Mouse (Mus musculus) olfactory bulb, adult 2 months (tissue): Measurements from ENCODE around the gene Olfr160. TPM values are rescaled to one million over a fixed set of nuclear protein-coding genes. Genes with fewer than 3 reads are reported as not detected.

Experiments used
- H3K27ac ChIP-seq: fragments of 200-500 bp; 2 replicates; pipeline ENCODE4 v1.5.1; 2012; ENCODE audit warnings: low read depth, low read length; ENCODE audit not compliant: insufficient read depth
- H3K4me1 ChIP-seq: fragments of 200-500 bp; 2 replicates; pipeline ENCODE4 v1.6.1; 2012; ENCODE audit warnings: low read length; ENCODE audit not compliant: control insufficient read depth, insufficient read depth
- H3K4me3 ChIP-seq: fragments of 200-500 bp; 2 replicates; pipeline ENCODE4 v1.5.1; 2012; ENCODE audit warnings: mild to moderate bottlenecking, low read depth, low read length, moderate library complexity; ENCODE audit not compliant: insufficient read depth
- CTCF ChIP-seq: fragments of 200-500 bp; IDR thresholded peaks from 2 replicates; pipeline ENCODE4 v1.5.1; 2012; ENCODE audit warnings: low read depth, mild to moderate bottlenecking, low read length, moderate library complexity; ENCODE audit not compliant: insufficient read depth
- POLR2A ChIP-seq: fragments of 200-500 bp; IDR thresholded peaks from 2 replicates; pipeline ENCODE4 v1.6.1; 2012; ENCODE audit warnings: mild to moderate bottlenecking, low read depth, low read length, moderate library complexity; ENCODE audit not compliant: insufficient read depth
- WGBS: fragments of 180-500 bp; shearing (Covaris S2); methylation state at CpG from one replicate; pipeline ENCODE4 v1.1.7; 2018; 5-methylcytosine and 5-hydroxymethylcytosine counted together
- polyA plus RNA-seq: library from polyadenylated mRNA; stranded (reverse); fragments of >200 nt; gene quantifications from 2 replicates; pipeline ENCODE4 v1.2.4, GENCODE M21; 2012; ENCODE audit warnings: low replicate concordance; ENCODE audit not compliant: missing spikeins, insufficient read depth, insufficient read length

Olfr160 gene
- not detected in 2 replicates for polyA plus RNA-seq

GRCm38 (mm10) chr9:37716150-37716549 lies at the start of gene Olfr160:
Olfr160 (minus strand) TSS chr9:37716250.
- no peaks in the 10 kb centered on the region for H3K4me1 ChIP-seq
- H3K4me3 ChIP-seq = no peak within 1 kb of the TSS
- TF ChIP-seq CTCF (no peak), POLR2A (no peak)
- H3K27ac ChIP-seq = no peak within 1 kb of the TSS
- WGBS = 84% methylated on average over 1 of the region's 1 CpGs

GRCm38 (mm10) chr9:37762541-37762940 lies 46.5 kb upstream of the Olfr160 start:
- 48% methylated on average over 2 of the region's 2 CpGs for WGBS
- Histone ChIP-seq H3K4me3 (no peak overlapping the region), H3K27ac (no peak overlapping the region), H3K4me1 (no peaks in the 10 kb centered on the region)
- TF ChIP-seq POLR2A (no peak), CTCF (no peak)

GRCm38 (mm10) chr9:37761728-37762127 lies 45.7 kb upstream of the Olfr160 start:
- H3K27ac ChIP-seq = no peak overlapping the region
- TF ChIP-seq CTCF = no peak
- no peak for TF ChIP-seq POLR2A
- WGBS = 48% methylated on average over 2 of the region's 2 CpGs
- H3K4me1 ChIP-seq = no peaks in the 10 kb centered on the region
- no peak overlapping the region for H3K4me3 ChIP-seq

- 70% methylated on average over 4 of the region's 4 CpGs for WGBS
Measured at GRCm38 (mm10) chr9:37752006-37752405, 36.0 kb upstream of the Olfr160 start.

GRCm38 (mm10) chr9:37751467-37751866 lies 35.4 kb upstream of the Olfr160 start:
- Histone ChIP-seq H3K27ac (no peak overlapping the region), H3K4me3 (no peak overlapping the region), H3K4me1 (peaks cover 9% of the 10 kb centered on the region)
- no peak for TF ChIP-seq CTCF
- TF ChIP-seq POLR2A = no peak
- 56% methylated on average over 2 of the region's 2 CpGs for WGBS

More at GRCm38 (mm10) chr9:37752006-37752405, 36.0 kb upstream of the Olfr160 start:
- Histone ChIP-seq H3K4me3 (no peak overlapping the region), H3K27ac (no peak overlapping the region), H3K4me1 (peaks cover 9% of the 10 kb centered on the region)
- TF ChIP-seq POLR2A = no peak
- TF ChIP-seq CTCF = no peak

- TF ChIP-seq CTCF (no peak), POLR2A (no peak)
- peak overlapping the region; percentile 23 for H3K27ac ChIP-seq
- no peak overlapping the region for H3K4me3 ChIP-seq
- WGBS = 21% methylated on average over 7 of the region's 7 CpGs
- H3K4me1 ChIP-seq = peaks cover 9% of the 10 kb centered on the region
Measured at GRCm38 (mm10) chr9:37750319-37751075, 34.4 kb upstream of the Olfr160 start.

- no peak for TF ChIP-seq CTCF
- no peak for TF ChIP-seq POLR2A
- Histone ChIP-seq H3K27ac (no peak within 1 kb of the TSS), H3K4me1 (no peaks in the 10 kb centered on the region), H3K4me3 (no peak within 1 kb of the TSS)
Measured at GRCm38 (mm10) chr9:37744806-37745205, 28.8 kb upstream of the Olfr160 start, which contains the start of gene Olfr874. Olfr874 (plus strand) TSS chr9:37745106.

GRCm38 (mm10) chr9:37734310-37734709 lies 18.3 kb upstream of the Olfr160 start:
- Histone ChIP-seq H3K4me3 (no peak overlapping the region), H3K27ac (no peak overlapping the region), H3K4me1 (no peaks in the 10 kb centered on the region)
- TF ChIP-seq CTCF (no peak), POLR2A (no peak)
- 98% methylated on average over 1 of the region's 1 CpGs for WGBS

GRCm38 (mm10) chr9:37689970-37690686 lies 25.9 kb downstream of the Olfr160 start:
- Histone ChIP-seq H3K27ac (no peak overlapping the region), H3K4me3 (no peak overlapping the region), H3K4me1 (no peaks in the 10 kb centered on the region)
- 27% methylated on average over 5 of the region's 5 CpGs for WGBS
- TF ChIP-seq POLR2A = no peak
- no peak for TF ChIP-seq CTCF
